Mouse (Mus musculus) testis, adult 2 months (tissue): ENCODE data around the gene Tgfbr3.

Experiments
- CTCF ChIP-seq: fragments of 200-500 bp; IDR thresholded peaks from 2 replicates; pipeline ENCODE4 v1.5.1; 2012; ENCODE audit warnings: low read depth, mild to moderate bottlenecking, inconsistent platforms, low read length, moderate library complexity; ENCODE audit not compliant: control insufficient read depth, insufficient read depth, insufficient replicate concordance
- POLR2A ChIP-seq: fragments of 200-500 bp; IDR thresholded peaks from 2 replicates; pipeline ENCODE4 v1.6.1; 2012; ENCODE audit warnings: low read depth, mild to moderate bottlenecking, inconsistent platforms, low read length, moderate library complexity; ENCODE audit not compliant: control insufficient read depth

DNA sequence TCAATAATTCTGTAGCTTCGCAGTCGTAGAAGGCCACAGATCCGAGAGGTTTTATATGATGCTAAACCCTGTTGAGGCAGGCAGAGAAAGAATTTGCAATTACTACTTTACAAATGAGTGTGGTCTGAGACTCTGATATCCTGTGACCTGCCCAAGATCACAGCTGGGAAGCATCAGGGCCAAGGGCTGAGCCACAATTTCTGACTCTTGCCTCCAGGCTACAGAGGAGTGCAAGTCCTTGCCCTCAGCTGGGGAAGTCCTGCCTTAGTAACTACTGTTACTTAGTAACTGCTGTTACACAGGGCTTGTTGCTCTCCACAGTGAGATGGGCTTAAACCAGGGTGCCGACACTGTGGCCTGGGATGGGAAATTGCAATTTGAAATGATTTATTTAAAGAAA is 166.8 kb downstream of the Tgfbr3 start:
- TF ChIP-seq CTCF = no peak
- TF ChIP-seq POLR2A = no peak
